Mouse (Mus musculus) thymus, postnatal 25 days (tissue): ENCODE data around the gene Aff1.

Experiments used
- DNase-seq: peaks from one replicate; pipeline ENCODE4 v3.0.0; 2022

Gene Aff1

DNA sequence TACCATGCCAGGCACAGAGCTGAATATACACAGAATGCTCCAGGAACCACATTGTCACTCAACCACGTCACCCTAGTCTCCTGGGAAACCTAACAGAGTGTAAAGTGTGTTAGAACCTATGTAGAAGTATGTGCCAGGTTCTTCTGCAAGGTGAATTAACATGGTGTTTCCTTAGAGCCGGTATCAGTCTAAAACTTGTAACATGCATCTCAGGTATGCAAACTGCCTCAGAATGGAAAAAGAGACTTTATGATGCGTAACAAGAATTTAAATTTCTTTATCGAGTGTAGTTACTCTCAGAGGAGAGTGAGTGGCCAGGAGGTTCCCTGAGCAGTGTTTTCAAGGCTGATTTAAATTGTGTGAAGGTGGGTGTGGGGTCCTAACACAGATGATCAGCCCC is 85.3 kb downstream of the Aff1 start:
- DNase-seq: no peak

DNA sequence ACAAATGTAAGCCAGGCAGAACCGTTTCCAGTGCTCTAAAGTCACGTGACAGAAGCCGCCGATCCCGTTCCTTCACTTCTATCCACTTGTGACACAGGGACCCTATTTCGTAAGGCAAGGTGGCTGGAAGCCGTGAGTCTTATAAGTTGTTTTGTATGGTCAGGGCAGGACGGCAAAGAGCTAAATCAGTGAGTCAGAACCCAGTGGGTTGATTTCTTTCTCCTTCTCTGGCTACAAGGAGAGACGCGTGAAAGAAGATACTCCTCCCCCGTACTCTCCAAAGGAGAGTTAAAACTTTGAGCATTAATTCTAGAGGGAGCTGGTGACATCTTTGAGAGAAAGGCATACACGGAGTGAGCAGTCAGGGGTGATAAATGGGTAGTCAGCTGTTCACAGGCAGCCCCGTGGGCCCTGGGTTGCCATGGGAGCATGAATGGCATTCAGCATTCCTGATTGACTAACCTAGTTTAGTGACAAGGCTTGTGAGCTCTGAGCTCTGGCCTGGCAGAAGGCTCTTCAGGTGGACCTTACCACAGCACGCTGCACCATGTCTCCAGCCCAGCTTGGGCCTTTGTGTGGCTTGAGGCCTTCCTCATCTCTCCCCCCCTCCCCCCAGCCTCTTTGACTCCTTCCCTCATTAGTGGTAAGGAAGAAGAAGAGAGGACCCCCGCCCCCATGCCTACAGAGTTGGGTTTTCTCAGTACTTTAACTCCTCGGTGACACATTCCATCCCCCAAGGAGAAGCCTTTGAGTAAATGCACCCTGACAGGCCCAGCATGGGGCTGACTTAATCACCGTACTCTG is 86.3 kb downstream of the Aff1 start:
- no peak for DNase-seq

DNA sequence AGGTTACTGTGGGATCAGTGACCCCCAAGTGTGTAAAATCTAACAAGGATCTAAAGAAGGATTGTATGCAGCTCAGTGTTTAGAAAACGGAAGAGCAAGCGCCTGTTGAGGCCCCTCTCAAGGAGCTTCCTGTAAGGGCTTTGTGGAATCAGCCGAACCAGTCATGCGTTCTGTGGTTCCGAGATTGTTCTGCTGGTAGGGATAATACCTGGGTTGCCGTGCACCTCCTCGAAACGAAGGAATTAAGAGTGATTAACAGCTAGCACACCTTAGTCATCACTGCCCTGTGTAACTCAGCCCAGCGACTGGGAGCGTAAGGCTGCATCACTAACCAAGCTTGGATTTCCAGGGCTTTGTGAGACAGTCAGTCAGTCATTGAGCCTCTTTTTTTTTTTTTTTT is 87.7 kb downstream of the Aff1 start:
- no peak for DNase-seq

DNA sequence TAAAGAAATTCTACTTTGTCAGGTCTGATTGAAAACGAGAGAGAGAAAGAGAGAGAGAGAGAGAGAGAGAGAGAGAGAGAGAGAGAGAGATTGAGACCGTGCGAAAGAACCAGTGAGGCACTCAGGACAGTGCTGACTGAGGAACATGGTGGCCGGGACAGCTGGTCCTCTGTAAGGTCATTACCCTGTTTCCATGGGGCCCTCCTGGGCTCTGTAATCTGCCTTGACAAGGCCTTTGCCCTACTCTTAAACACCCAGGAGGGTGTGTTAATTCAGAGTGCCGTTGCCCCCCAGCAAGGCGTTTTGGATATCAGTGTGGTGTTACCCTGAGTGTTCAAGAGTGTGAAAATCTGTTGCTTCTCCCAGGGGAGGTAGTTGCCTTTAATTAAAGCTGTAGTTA is 88.1 kb downstream of the Aff1 start:
- no peak for DNase-seq

DNA sequence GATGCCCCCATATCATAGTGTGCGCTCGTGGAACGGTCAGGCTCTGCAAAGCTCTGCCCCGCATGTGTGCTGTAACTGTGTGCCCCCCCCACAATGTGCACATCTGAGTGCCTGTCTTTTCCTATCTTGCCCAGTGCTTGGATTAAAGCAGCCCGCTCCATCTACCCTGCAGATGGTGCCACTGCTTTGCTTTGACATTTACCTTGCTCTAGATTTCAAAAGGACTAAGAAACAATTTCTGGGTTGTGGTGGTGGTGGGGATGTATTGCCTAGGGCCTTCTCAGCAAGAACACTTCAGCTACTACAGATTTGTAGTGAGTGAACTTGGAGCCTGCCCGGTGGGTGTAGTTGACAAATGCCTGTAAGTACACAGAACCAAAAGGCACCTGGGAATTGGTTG is 88.7 kb downstream of the Aff1 start:
- peak; percentile 48 for DNase-seq

DNA sequence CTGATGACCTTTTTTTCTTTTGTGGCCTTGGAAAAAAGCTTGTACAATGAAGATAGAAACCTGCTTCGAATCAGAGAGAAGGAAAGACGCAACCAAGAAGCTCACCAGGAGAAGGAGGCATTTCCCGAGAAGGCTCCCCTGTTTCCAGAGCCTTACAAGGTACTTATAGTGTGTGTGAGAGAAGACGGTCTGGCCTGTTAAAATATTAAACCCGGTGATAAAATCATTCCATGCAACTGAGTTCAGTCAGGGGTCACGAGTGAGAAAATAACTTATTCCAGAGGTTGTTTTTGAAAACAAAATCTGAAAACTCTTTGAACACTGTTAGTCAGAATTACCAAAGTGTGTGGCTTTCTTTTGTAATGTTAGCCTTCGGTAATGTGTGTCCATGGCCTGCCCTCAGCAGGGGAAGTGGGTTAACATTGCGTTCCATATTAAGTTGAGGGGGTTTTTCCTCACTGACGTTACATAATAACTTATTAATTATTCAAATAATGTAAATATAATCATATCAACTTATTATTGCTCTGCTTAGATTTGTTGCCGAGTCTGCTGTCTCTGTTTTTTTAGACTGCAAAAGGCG is 91.0 kb downstream of the Aff1 start:
- DNase-seq: no peak

DNA sequence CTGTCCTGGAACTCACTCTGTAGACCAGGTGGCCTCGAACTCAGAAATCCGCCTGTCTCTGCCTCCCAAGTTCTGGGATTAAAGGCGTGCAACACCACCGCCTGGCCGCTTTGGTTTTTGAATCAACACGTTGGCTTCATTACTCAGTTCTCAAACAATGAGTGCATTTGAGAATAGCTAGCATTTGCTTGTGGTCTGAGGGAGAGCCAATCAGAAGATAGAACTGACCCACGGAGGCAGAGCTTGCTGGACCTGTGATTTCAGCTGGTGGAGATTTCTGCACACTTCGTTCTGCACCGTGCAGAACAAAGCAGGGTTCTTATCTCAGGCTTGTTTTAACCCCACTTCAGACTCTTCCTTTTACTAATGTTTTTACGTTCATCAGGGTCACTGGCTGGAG is 93.9 kb downstream of the Aff1 start:
- no peak for DNase-seq

DNA sequence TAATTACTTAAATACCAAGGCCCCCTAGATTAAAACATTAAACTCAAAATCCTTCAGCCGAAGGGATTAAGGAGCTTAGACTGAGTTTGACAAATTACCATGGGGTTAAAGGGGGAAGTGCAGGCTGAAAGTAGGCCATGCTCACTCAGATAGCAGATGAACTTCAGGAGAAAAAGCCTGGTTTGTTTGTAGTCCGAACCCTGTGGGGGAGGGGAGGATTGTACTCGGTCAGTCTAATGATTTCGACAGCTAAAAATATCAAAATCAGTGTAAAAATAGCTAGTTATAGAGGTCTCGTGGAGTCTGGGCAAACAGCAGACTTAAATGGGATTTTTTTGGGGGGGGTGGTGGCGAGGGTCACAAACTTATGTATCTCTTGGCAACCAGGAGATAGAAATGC is 96.3 kb downstream of the Aff1 start:
- no peak for DNase-seq

DNA sequence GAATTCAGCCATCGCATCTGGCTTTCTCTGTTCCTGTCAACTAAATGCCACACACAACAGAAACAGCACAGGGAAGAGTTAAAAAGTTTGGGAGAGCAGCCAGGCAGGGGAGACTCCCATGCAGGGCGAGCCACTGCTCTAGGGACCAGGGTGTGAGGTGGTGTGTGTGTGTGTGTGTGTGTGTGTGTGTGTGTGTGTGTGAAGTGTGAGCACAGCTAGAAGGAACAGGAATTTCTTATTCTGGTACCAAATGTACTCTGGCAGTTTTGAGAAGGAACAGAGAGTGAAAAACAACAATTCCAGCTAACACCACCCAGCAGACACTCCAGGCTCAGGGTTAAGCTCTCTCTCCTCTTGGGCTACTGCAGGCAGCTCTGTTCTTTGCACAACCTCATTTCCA is 96.8 kb downstream of the Aff1 start:
- no peak for DNase-seq

DNA sequence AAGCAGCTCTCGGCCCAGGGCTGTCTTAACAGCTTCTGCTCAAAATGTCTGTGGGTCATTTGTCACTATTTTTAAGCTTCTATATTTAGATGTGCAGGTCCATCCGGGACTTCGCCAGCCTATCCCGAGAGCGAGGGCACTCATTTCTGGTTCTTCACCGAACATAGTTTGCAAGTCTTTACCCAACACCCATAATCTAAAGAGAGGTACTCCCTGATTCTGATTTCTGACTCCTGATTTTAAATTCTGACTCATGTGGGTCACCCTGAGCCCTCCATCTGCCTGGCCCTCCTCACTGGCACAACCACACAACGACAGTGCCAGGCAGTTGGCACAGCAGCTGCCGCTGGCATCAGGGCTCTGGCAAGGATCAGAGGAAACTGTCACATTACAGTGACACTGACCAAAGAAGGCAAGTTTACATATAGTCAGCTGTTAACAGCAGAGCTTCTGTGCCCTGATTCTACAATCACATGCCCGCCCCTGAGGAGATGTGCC is 97.5 kb downstream of the Aff1 start:
- no peak for DNase-seq

DNA sequence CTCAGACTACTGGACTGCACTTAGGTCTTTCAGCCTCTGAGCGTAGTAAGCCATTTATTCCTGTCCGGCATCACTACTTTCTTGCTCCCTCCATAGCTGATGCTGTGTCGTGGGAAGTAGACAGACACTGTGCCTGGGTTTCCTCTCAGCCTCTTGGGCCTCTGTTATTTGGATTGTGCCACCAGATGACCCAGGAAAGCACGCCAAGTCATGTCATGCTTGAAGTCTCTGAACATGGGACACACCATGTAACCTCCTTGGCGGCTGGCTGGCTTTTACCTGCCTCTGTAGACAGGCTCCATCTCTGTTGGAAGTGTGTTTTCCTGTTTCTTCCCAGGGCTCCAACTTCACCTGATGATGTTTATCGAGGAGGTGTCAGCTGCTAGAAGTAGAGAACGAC is 99.6 kb downstream of the Aff1 start:
- DNase-seq: no peak

DNA sequence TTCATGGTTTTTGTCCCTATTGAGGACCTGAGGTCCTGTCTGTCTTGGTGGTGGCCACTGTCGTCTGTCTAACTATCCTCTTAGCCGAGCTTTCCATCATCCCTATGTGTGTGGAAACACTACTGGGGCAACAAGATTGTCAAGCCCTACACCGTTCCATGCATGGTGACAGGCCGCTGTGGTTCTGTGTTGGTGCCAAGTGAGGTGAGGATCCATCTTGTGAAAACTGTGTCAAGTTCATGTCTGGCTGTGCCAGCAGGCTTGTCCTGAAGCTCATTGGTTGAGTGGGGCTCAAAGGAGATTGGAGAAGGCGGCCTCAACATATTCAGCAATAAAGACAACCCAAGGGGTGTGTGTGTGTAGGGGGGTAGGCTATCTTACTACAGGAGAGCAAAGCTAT is 102.9 kb downstream of the Aff1 start:
- DNase-seq: no peak

DNA sequence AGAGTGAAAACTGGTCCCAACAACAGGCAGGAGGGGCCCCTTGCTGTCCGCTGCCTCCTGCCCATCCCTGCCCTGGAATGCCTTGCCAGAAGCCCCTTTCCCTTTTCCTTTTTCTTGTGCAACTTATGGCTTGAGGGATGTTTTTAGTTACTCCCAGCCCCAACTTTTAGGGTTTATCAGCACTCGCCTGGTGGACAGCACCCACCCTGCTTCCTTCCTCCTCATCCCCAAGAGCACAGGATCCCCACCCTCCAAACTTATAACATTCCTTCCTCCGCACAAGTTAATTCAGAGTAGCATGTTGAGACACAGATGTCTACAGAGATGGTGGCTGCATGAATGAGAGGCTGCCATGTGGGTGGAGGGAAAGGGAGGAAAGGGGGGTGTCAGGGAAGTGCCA is 103.9 kb downstream of the Aff1 start:
- no peak for DNase-seq

DNA sequence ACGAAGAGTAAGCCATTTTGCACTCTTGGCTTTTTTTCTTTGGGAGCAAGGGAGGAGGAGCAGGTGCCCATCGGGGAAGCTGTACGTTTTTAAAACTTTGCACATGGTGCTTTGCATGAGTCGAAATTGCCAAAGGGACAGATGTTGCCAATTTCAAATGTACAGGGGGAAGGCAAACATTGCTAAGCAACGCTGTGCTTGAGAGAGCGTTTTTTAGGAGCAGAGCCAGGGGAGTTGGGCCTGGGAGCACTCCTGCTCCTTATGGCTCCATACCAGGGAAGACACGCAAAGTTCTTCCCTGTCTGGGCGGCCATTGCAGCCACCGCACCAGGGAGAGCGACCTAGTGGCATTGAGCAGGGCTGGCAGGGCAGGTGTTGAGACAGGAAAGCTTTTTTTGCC is 105.6 kb downstream of the Aff1 start:
- no peak for DNase-seq

DNA sequence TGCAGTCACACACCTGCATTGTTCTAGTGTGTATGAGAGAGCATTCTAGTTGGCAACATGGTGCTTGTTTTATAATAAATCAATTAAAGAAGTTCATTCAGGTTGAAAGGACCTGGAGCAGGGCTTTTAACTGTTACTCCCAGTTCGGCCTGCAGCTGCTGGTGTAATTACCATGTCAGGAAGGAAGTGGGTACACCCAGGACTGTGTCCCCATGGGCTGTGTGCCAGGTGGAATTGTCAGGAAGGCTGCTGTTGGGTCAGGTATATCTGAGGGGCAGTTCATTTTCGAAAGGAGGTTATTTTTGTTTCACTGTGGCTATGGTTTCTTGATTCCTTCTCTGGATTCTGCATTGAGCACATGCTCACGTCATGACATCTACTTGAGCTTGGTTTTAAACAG is 107.3 kb downstream of the Aff1 start:
- no peak for DNase-seq

DNA sequence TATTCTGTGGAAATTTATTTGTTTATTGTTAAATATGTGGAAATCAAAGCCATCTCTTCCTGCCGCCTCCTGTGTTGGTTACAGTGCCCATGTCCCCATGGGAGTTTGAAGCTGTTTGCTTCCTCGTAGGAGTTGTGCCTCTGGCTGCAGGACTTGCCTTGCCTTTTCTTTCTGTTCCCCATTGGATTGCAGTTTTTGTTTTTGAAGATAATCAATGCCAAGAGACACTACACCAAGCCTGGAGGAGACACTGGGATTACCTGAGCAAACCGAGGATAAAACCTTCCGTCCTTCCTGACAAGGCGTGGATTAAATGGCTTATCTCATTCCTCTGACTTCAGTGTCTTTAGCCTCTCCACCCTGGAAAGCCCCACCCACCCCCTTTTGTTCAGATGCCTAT is 107.8 kb downstream of the Aff1 start:
- no peak for DNase-seq

DNA sequence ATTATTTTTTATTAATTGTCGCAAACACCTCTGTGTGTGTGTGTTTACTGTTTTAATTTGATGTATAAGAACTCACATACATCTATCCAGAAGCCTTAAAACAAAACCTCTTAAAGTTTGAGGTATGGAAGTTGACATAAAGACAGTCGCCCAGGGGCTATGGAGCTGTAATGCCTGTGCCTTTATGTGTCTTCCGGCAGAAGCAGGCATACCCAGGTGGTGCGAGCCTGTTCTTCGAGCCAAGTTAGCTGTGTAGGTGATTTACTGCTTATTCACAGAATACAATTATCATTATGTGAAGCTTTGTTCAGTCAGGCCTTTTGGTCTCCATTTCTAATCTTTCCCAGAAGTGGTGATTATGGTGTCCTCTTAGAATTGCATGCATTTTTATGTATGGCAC is 111.2 kb downstream of the Aff1 start:
- DNase-seq: no peak

DNA sequence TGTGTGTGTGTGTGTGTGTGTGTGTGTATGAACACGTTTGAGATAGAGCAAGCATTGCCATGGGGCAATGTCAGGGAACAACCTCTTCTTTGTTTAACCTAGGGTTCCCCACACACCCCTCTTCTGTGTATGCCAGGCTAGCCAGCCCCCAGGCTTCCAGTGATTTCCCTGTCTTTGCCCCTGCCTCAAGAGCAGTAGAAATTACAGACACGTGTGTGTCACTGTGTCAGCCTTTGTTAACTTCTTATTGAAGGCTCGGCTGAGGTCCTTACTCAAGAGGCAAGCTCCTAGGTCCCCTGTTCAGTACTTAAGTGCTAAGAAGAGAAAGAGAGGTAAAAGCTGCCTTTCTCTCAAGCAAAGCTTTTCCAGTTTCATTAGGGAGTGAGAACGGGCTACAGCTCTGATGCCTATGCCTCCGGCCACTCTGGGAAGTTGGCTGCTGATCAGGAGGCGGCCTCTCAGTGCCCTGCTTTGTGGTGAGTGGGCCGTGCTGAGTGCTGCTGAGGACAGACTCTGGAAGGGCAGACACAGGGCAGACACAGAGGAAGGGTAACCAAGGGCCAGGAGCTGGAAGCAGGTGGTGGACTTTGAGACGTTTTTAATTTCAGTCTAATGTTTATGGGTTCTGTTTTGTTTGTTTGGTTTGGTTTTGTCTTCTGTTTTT is 111.9 kb downstream of the Aff1 start:
- no peak for DNase-seq

DNA sequence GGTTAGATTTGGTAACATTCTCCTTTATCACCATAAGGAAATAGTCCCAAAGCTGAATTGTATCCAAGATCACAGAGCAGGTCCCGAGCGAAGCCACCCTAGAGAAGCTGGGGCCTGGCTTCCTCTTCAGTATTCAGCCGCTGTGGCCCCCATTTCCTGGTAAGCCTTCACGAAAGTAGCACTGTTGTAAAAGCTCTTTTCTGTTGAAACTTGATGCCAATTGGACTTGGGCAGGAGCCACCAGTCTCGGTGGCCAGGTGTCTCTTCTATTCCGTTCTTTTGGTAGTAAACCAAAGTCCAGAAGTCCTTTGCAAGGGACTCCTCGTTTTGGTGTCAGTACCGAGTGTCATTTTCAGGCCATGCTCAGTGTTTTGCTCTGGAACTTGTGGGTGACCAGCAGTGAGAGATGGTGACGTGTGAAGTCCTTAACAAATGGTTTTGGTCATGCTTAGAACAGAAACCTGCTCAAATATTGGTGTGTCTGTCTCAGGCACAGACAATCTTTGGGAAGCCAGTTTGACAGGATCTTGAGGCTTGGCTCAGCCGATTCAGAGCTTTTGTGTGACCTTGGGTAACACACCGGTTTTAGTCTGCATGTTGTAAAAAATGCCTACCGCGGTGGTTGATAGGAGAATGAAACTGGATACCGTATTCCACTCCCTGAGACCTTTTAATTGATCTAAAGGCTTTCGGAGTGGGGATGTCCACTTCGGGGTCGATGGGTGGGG is 114.8 kb downstream of the Aff1 start:
- DNase-seq: peak; percentile 31

DNA sequence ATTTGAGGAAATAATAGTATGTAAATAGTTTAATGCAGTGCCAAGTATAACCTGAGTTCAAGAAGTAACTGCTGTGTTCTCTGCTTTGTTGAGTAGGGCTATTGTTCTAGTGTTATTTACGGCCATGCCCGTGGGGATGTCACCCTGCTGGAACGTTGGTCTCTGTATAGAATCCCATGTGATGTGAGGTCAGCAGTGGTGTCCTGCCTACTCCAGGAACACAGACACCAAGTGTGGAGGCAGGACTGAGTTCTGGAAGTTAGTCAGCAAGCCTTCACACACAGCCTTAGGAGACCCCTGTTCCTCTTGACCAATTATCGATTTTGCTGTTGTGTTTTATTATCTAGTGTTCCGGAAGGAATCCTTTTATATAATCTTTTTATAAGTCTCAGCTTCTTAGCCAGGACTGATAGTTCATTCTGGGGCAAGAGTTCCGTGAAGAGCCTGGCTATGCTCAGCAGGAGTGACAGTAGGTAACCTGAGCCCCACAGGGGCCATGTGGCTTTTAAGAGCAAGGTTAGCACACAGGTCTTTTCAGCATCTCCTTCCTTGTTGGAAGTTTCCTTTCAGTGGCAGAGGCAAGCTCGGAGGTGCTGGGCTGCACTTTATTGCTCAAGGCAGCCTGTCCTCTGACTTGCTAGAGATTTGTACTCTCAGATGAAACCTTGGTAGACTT is 115.6 kb downstream of the Aff1 start:
- no peak for DNase-seq

DNA sequence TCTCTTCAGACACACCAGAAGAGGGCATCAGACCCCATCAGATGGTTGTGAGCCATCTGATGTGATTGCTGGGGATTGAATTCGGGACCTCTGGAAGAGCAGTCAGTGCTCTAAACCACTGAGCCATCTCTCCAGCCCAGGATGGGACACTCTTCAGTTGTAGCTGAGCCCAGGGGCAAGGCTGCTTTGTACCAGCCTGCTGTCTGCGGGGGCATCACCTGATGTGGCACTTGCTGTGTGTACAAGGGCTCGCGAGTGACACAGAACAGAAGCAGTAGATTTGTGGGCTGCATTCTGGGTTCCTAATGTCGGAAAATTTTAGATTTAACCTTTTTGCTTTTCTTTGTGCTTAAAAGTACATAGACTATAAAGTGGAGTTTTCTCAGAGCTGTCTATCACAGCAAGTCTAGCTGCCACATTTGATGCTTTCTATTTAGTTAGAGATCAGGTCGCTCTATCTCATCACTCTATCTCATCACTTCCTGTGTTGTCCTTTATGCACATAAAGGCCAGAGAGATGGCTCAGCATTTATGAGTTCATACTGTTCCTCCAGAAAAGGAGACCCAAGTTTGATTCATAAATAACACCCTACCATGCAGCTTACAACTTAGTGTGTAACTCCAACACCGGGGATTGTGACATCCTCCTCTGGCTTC is 117.6 kb downstream of the Aff1 start:
- DNase-seq: no peak

DNA sequence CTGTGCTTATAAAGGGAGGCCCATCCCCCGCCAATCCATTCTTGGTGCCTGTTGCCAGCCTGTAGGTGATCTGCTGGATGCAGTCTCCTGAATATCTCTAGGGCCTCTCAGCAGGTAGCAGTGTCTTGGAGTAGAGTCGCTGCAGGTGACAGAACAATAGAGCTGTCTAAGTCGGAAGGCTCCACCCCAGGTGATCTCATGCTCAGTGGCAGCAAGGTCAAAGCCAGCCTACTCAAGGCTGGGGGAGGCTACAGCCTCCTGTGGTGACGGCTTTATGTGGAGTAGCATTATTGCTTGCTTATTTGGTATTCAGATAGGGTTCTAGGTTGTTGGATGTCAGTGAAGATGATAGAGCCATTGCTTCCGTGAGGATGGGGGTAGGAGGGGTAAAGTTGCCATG is 121.1 kb downstream of the Aff1 start:
- no peak for DNase-seq
